Mouse (Mus musculus): ENCODE results near the gene Saal1. TPM values are rescaled to one million over a fixed set of nuclear protein-coding genes. Genes with fewer than 3 reads are reported as not detected.

Saal1 gene
- polyA plus RNA-seq, 1 experiment from 2014 or later, result 26.4 TPM

DNA sequence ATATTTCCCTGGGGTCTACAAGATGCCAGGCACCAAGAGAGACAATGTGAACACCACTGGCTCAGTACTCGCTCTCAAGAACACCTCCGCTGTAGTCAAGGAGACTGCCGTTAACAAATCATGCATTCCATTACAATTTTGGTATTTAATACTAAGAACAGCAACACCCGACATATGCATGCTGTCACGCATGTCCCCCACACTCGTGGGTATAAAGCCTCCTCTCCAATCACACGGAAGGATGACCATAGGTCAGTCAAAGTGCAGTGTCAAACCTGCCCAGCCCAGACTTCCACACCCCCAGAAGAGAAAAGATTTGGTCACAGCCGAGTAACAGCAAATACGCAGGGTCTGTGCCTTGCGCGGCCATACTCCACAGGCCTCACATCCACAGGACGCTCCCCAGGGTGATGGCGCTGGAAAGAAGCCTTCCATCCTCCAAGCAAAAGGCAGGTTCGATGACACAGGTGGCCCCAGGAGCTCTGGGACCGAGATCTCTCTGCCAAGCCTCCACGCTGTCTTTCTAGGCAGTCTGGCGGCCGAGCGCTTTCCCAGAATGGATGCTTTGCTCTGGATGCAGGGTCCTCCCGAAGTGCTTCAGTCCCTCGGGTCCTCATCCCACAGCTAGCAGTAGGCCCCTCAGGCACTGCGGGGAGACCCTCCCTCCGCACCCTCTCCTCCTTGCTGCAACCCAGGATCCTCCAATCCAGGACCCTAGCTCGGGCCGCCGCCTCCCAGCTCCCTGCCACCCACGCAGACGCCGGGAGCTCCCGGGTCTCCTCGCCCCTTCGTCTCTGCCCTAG, 71.4 kb downstream of the Saal1 start:
- Histone ChIP-seq H3K27me3 (ENCODE audit: insufficient read depth, poor library complexity, severe bottlenecking) (peaks cover 13% of the 10 kb centered on the region; the same call in 1 of the 2 replicates), H3K4me1 (peaks cover 19% of the 10 kb centered on the region), H3K4me3 (peak overlapping the region; percentile 83), H3K27ac (peak overlapping the region; percentile 90), H3K9me3 (no peaks in the 10 kb centered on the region), H3K36me3 (no peaks in the 10 kb centered on the region)
- no peak for DNase-seq (ENCODE audit: low spot score)
- WGBS, result 13% methylated on average over 32 of the region's 32 CpGs

Other genes starting within 250 kb of the Saal1 start
- 12.0 and 12.5 TPM in 2 replicates for gene Sergef, start 70.9 kb downstream of the Saal1 start, polyA plus RNA-seq (2016; fragmentation: Nextera tagmentation; extraction: Ambion mirVana)
- gene Tph1, start 38.1 kb downstream of the Saal1 start, polyA plus RNA-seq (2016; fragmentation: Nextera tagmentation; extraction: Ambion mirVana), result 0.19 TPM in 1 of 2 replicates, not detected in the other
- gene Saa3, start 5.0 kb upstream of the Saal1 start, polyA plus RNA-seq (2016; fragmentation: Nextera tagmentation; extraction: Ambion mirVana), result 0.21 TPM in 1 of 2 replicates, not detected in the other
- gene Saa4, start 21.9 kb upstream of the Saal1 start, polyA plus RNA-seq (2016; fragmentation: Nextera tagmentation; extraction: Ambion mirVana), result 0.14 TPM in 1 of 2 replicates, not detected in the other
- gene Saa1, start 32.3 kb upstream of the Saal1 start, polyA plus RNA-seq (2016; fragmentation: Nextera tagmentation; extraction: Ambion mirVana), result 2.7 TPM in 1 of 2 replicates, not detected in the other
- gene Saa2, start 41.1 kb upstream of the Saal1 start, polyA plus RNA-seq (2016; fragmentation: Nextera tagmentation; extraction: Ambion mirVana), result 0.32 and 2.5 TPM in 2 replicates
- gene Hps5, start 85.4 kb upstream of the Saal1 start, polyA plus RNA-seq (2016; fragmentation: Nextera tagmentation; extraction: Ambion mirVana), result 13.9 and 14.5 TPM in 2 replicates
- gene Gtf2h1, start 85.4 kb upstream of the Saal1 start, polyA plus RNA-seq (2016; fragmentation: Nextera tagmentation; extraction: Ambion mirVana), result 40.6 and 45.1 TPM in 2 replicates
- gene Ldha, start 130.8 kb upstream of the Saal1 start, polyA plus RNA-seq (2016; fragmentation: Nextera tagmentation; extraction: Ambion mirVana), result 4,161 and 4,393 TPM in 2 replicates
- gene Ldhc, start 150.5 kb upstream of the Saal1 start, polyA plus RNA-seq (2016; fragmentation: Nextera tagmentation; extraction: Ambion mirVana), result 0.13 TPM in 1 of 2 replicates, not detected in the other
- gene Tsg101, start 209.3 kb upstream of the Saal1 start, polyA plus RNA-seq (2016; fragmentation: Nextera tagmentation; extraction: Ambion mirVana), result 198 and 215 TPM in 2 replicates
- 8.3 and 9.0 TPM in 2 replicates for gene Uevld, start 247.8 kb upstream of the Saal1 start, polyA plus RNA-seq (2016; fragmentation: Nextera tagmentation; extraction: Ambion mirVana)

Data from heart, embryonic 10.5 days (tissue).